Mouse (Mus musculus): ENCODE data around the gene Sdk1. TPM values are rescaled to one million over a fixed set of nuclear protein-coding genes. Genes with fewer than 3 reads are reported as not detected.

Gene Sdk1
- polyA plus RNA-seq, 1 experiment from 2014 or later = 0.93 TPM

GRCm38 (mm10) chr5:141463417-141463816, 222.1 kb downstream of the Sdk1 start:
- Histone ChIP-seq H3K4me1 (ENCODE audit: control insufficient read depth, insufficient read depth, low read length) (no peaks in the 10 kb centered on the region), H3K4me3 (ENCODE audit: low read depth, low read length) (no peak overlapping the region), H3K36me3 (ENCODE audit: control insufficient read depth, insufficient read depth, low read length) (no peaks in the 10 kb centered on the region), H3K4me2 (no peak overlapping the region), H3K27me3 (ENCODE audit: control insufficient read depth, insufficient read depth, low read length) (no peaks in the 10 kb centered on the region), H3K27ac (ENCODE audit: low read depth, low read length) (no peak overlapping the region), H3K9me3 (ENCODE audit: control insufficient read depth, low read length) (no peaks in the 10 kb centered on the region), H3K9ac (ENCODE audit: low read length) (no peak overlapping the region)
- 79% methylated on average over 2 of the region's 2 CpGs for WGBS
- DNase-seq (ENCODE audit: low spot score, missing footprints) = no peak
- no peak for ATAC-seq (ENCODE audit: low FRiP score)

- Histone ChIP-seq H3K27me3 (ENCODE audit: control insufficient read depth, insufficient read depth, low read length) (no peaks in the 10 kb centered on the region), H3K27ac (ENCODE audit: low read depth, low read length) (no peak overlapping the region), H3K36me3 (ENCODE audit: control insufficient read depth, insufficient read depth, low read length) (no peaks in the 10 kb centered on the region), H3K9ac (ENCODE audit: low read length) (no peak overlapping the region), H3K4me1 (ENCODE audit: control insufficient read depth, insufficient read depth, low read length) (no peaks in the 10 kb centered on the region), H3K4me3 (ENCODE audit: low read depth, low read length) (no peak overlapping the region), H3K4me2 (no peak overlapping the region), H3K9me3 (ENCODE audit: control insufficient read depth, low read length) (no peaks in the 10 kb centered on the region)
- ATAC-seq (ENCODE audit: low FRiP score) = no peak
- DNase-seq (ENCODE audit: low spot score, missing footprints) = no peak
- 38% methylated on average over 5 of the region's 5 CpGs for WGBS
Observed at GRCm38 (mm10) chr5:141468821-141469220, 227.5 kb downstream of the Sdk1 start.

- DNase-seq (ENCODE audit: low spot score, missing footprints) (no peak), ATAC-seq (ENCODE audit: low FRiP score) (no peak)
- H3K4me2 ChIP-seq = no peak overlapping the region
- H3K27ac ChIP-seq (ENCODE audit: low read depth, low read length) = no peak overlapping the region
- WGBS = 77% methylated on average over 6 of the region's 6 CpGs
- H3K9me3 ChIP-seq (ENCODE audit: control insufficient read depth, low read length) = no peaks in the 10 kb centered on the region
- no peaks in the 10 kb centered on the region for H3K36me3 ChIP-seq (ENCODE audit: control insufficient read depth, insufficient read depth, low read length)
- H3K27me3 ChIP-seq (ENCODE audit: control insufficient read depth, insufficient read depth, low read length) = no peaks in the 10 kb centered on the region
- no peak overlapping the region for H3K9ac ChIP-seq (ENCODE audit: low read length)
- no peaks in the 10 kb centered on the region for H3K4me1 ChIP-seq (ENCODE audit: control insufficient read depth, insufficient read depth, low read length)
- H3K4me3 ChIP-seq (ENCODE audit: low read depth, low read length) = no peak overlapping the region
Observed at GRCm38 (mm10) chr5:141505281-141505680, 264.0 kb downstream of the Sdk1 start.

- no peaks in the 10 kb centered on the region for H3K36me3 ChIP-seq (ENCODE audit: control insufficient read depth, insufficient read depth, low read length)
Observed at GRCm38 (mm10) chr5:141506344-141506743, 265.1 kb downstream of the Sdk1 start.

GRCm38 (mm10) chr5:141524801-141525715, 283.8 kb downstream of the Sdk1 start:
- Histone ChIP-seq H3K4me3 (ENCODE audit: low read depth, low read length) (no peak overlapping the region), H3K4me1 (ENCODE audit: control insufficient read depth, insufficient read depth, low read length) (no peaks in the 10 kb centered on the region), H3K27ac (ENCODE audit: low read depth, low read length) (no peak overlapping the region), H3K9me3 (ENCODE audit: control insufficient read depth, low read length) (no peaks in the 10 kb centered on the region), H3K36me3 (ENCODE audit: control insufficient read depth, insufficient read depth, low read length) (no peaks in the 10 kb centered on the region), H3K9ac (ENCODE audit: low read length) (no peak overlapping the region), H3K4me2 (no peak overlapping the region), H3K27me3 (ENCODE audit: control insufficient read depth, insufficient read depth, low read length) (no peaks in the 10 kb centered on the region)
- WGBS = 72% methylated on average over 13 of the region's 13 CpGs
- DNase-seq (ENCODE audit: low spot score, missing footprints) (no peak), ATAC-seq (ENCODE audit: low FRiP score) (no peak)

More at GRCm38 (mm10) chr5:141506344-141506743, 265.1 kb downstream of the Sdk1 start:
- no peaks in the 10 kb centered on the region for H3K9me3 ChIP-seq (ENCODE audit: control insufficient read depth, low read length)
- no peak overlapping the region for H3K27ac ChIP-seq (ENCODE audit: low read depth, low read length)
- 95% methylated on average over 3 of the region's 3 CpGs for WGBS
- no peaks in the 10 kb centered on the region for H3K4me1 ChIP-seq (ENCODE audit: control insufficient read depth, insufficient read depth, low read length)
- ATAC-seq (ENCODE audit: low FRiP score) = no peak
- H3K4me3 ChIP-seq (ENCODE audit: low read depth, low read length) = no peak overlapping the region
- H3K9ac ChIP-seq (ENCODE audit: low read length) = no peak overlapping the region
- H3K27me3 ChIP-seq (ENCODE audit: control insufficient read depth, insufficient read depth, low read length) = no peaks in the 10 kb centered on the region
- DNase-seq (ENCODE audit: low spot score, missing footprints) = no peak
- no peak overlapping the region for H3K4me2 ChIP-seq

GRCm38 (mm10) chr5:141540193-141540592, 298.9 kb downstream of the Sdk1 start:
- H3K4me1 ChIP-seq (ENCODE audit: control insufficient read depth, insufficient read depth, low read length) = peaks cover 8% of the 10 kb centered on the region
- no peak overlapping the region for H3K27ac ChIP-seq (ENCODE audit: low read depth, low read length)
- 62% methylated on average over 5 of the region's 5 CpGs for whole genome bisulfite sequencing
- H3K4me2 ChIP-seq = no peak overlapping the region
- no peaks in the 10 kb centered on the region for H3K36me3 ChIP-seq (ENCODE audit: control insufficient read depth, insufficient read depth, low read length)
- no peak overlapping the region for H3K4me3 ChIP-seq (ENCODE audit: low read depth, low read length)
- H3K9ac ChIP-seq (ENCODE audit: low read length) = no peak overlapping the region
- DNase-seq (ENCODE audit: low spot score, missing footprints) (no peak), ATAC-seq (ENCODE audit: low FRiP score) (no peak)
- no peaks in the 10 kb centered on the region for H3K9me3 ChIP-seq (ENCODE audit: control insufficient read depth, low read length)
- no peaks in the 10 kb centered on the region for H3K27me3 ChIP-seq (ENCODE audit: control insufficient read depth, insufficient read depth, low read length)

GRCm38 (mm10) chr5:141542890-141543666, 301.8 kb downstream of the Sdk1 start:
- no peak overlapping the region for H3K4me2 ChIP-seq
- no peak overlapping the region for H3K4me3 ChIP-seq (ENCODE audit: low read depth, low read length)
- no peaks in the 10 kb centered on the region for H3K27me3 ChIP-seq (ENCODE audit: control insufficient read depth, insufficient read depth, low read length)
- WGBS = 27% methylated on average over 8 of the region's 8 CpGs
- H3K27ac ChIP-seq (ENCODE audit: low read depth, low read length) = no peak overlapping the region
- H3K4me1 ChIP-seq (ENCODE audit: control insufficient read depth, insufficient read depth, low read length) = peaks cover 8% of the 10 kb centered on the region
- ATAC-seq (ENCODE audit: low FRiP score) (peak; percentile 40), DNase-seq (ENCODE audit: low spot score, missing footprints) (peak; percentile 85)
- no peaks in the 10 kb centered on the region for H3K9me3 ChIP-seq (ENCODE audit: control insufficient read depth, low read length)
- no peaks in the 10 kb centered on the region for H3K36me3 ChIP-seq (ENCODE audit: control insufficient read depth, insufficient read depth, low read length)
- H3K9ac ChIP-seq (ENCODE audit: low read length) = no peak overlapping the region

- H3K4me3 ChIP-seq (ENCODE audit: low read depth, low read length) = no peak overlapping the region
- 92% methylated on average over 9 of the region's 9 CpGs for WGBS
- H3K4me1 ChIP-seq (ENCODE audit: control insufficient read depth, insufficient read depth, low read length) = peaks cover 9% of the 10 kb centered on the region; the same call in 1 of the 2 replicates
- DNase-seq (ENCODE audit: low spot score, missing footprints) (peak; percentile 12), ATAC-seq (ENCODE audit: low FRiP score) (no peak)
- no peaks in the 10 kb centered on the region for H3K9me3 ChIP-seq (ENCODE audit: control insufficient read depth, low read length)
- no peaks in the 10 kb centered on the region for H3K27me3 ChIP-seq (ENCODE audit: control insufficient read depth, insufficient read depth, low read length)
- H3K27ac ChIP-seq (ENCODE audit: low read depth, low read length) = no peak overlapping the region
- H3K4me2 ChIP-seq = no peak overlapping the region
- no peaks in the 10 kb centered on the region for H3K36me3 ChIP-seq (ENCODE audit: control insufficient read depth, insufficient read depth, low read length)
- no peak overlapping the region for H3K9ac ChIP-seq (ENCODE audit: low read length)
Observed at GRCm38 (mm10) chr5:141553444-141553843, 312.2 kb downstream of the Sdk1 start.

- Histone ChIP-seq H3K27ac (ENCODE audit: low read depth, low read length) (no peak overlapping the region), H3K9ac (ENCODE audit: low read length) (no peak overlapping the region), H3K4me3 (ENCODE audit: low read depth, low read length) (no peak overlapping the region), H3K4me1 (ENCODE audit: control insufficient read depth, insufficient read depth, low read length) (peaks cover 9% of the 10 kb centered on the region; the same call in 1 of the 2 replicates), H3K4me2 (no peak overlapping the region), H3K36me3 (ENCODE audit: control insufficient read depth, insufficient read depth, low read length) (no peaks in the 10 kb centered on the region), H3K27me3 (ENCODE audit: control insufficient read depth, insufficient read depth, low read length) (no peaks in the 10 kb centered on the region), H3K9me3 (ENCODE audit: control insufficient read depth, low read length) (no peaks in the 10 kb centered on the region)
- no peak for DNase-seq (ENCODE audit: low spot score, missing footprints)
- no peak for ATAC-seq (ENCODE audit: low FRiP score)
- 62% methylated on average over 4 of the region's 4 CpGs for WGBS
Observed at GRCm38 (mm10) chr5:141558731-141559130, 317.4 kb downstream of the Sdk1 start.
